Mouse (Mus musculus) liver, postnatal 0 days (tissue): ENCODE results near the gene Gm4133.
"Not testable (repeated sequence)": the region's sequence is repeated elsewhere in the genome, so short reads cannot be mapped to it uniquely, and the experiment has no call there.

Source experiments
- CTCF ChIP-seq: sonication (generic); IDR thresholded peaks from 2 replicates; pipeline ENCODE4 v1.5.1; 2016; ENCODE audit warnings: antibody characterized with exemption, low read depth
- EP300 ChIP-seq: IDR thresholded peaks from 2 replicates; pipeline ENCODE4 v1.6.1; 2016; ENCODE audit warnings: antibody characterized with exemption, low read depth, mild to moderate bottlenecking

- TF ChIP-seq CTCF, EP300: not testable (repeated sequence)
Observed at GRCm38 (mm10) chr7:20375310-20375709, 41.4 kb upstream of the Gm4133 start, which contains the start of gene Gm5728.
